Mouse (Mus musculus): ENCODE data around the gene Cenpv.

DNA sequence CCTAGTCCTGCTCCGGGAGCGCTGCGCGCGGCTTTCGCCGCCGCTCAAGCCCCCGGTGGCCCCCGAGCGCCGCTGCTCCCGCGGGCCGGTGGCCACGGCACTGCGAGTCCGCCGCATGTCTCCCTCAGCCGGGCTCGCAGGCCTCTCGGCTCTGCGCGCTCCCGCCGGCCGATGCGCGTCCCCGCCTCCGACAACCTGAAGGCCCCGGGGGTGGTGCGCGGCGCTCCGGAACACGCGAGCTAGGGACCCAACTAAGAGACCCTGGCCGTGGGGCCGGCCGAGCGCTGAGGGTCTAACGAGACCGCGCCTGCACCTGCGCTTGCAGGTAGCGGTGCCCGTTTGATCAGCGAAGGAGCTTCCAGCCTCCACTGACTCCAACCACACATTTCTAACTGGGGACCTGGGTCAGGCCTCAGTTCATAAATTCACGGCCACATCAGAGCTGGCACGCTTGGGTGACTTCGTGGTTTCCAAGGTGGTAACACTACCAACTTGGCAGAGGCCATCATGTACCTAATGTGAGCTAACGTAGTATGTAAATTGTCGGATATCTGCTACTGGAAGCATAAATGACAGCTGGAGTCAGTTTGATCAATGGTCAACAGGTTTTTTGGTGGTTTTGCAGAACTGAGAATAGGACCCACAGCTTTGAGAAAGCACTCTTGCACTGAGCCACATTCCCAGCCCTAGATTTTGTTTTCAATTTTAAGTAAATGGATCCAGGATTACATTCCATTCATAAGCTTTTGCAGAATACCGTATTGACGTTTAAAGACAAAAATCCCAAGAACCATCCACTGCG lies at the start of gene Cenpv:
- TF ChIP-seq CTCF (IDR thresholded peaks at IDR 0.05; ENCODE audit: low read depth, low read length), result no peak
- TF ChIP-seq POLR2A (IDR thresholded peaks at IDR 0.05; ENCODE audit: borderline replicate concordance, low read depth, low read length), result no peak

Data from bone marrow macrophage, adult 2 months (primary cell).